Mouse (Mus musculus) heart, embryonic 13.5 days (tissue): ENCODE measurements around the gene Rnasek. TPM values are rescaled to one million over a fixed set of nuclear protein-coding genes. Genes with fewer than 3 reads are reported as not detected.
A peak's percentile ranks its signal among the peaks of the same experiment; 100 is the strongest.

Experiments used
- ATAC-seq: fragments of 200-750 bp; cut with Nextera tagmentation; 2 replicates; pipeline ENCODE4 v1.8.0; 2017; ENCODE audit warnings: moderate TSS enrichment; ENCODE audit not compliant: insufficient number of reproducible peaks, low FRiP score, low TSS enrichment; ENCODE audit errors: extremely low read depth
- H3K27ac ChIP-seq: fragments of 300-500 bp; sonication (generic); replicated peaks from 2 replicates; pipeline ENCODE4 v1.5.1; 2015; ENCODE audit warnings: moderate library complexity, mild to moderate bottlenecking, inconsistent platforms
- H3K27me3 ChIP-seq: fragments of 300-500 bp; sonication (generic); replicated peaks from 2 replicates; pipeline ENCODE4 v1.6.1; 2015; ENCODE audit warnings: mild to moderate bottlenecking, inconsistent platforms
- H3K36me3 ChIP-seq: fragments of 300-500 bp; sonication (generic); 2 replicates; pipeline ENCODE4 v1.6.1; 2015; ENCODE audit warnings: mild to moderate bottlenecking, inconsistent platforms
- H3K4me1 ChIP-seq: fragments of 300-500 bp; sonication (generic); 2 replicates; pipeline ENCODE4 v1.6.1; 2015; ENCODE audit warnings: inconsistent platforms
- H3K4me2 ChIP-seq: fragments of 300-500 bp; sonication (generic); 2 replicates; pipeline ENCODE4 v1.6.1; 2015; ENCODE audit warnings: inconsistent platforms, mild to moderate bottlenecking, moderate library complexity
- H3K4me3 ChIP-seq: fragments of 300-500 bp; sonication (generic); 2 replicates; pipeline ENCODE4 v1.5.1; 2015; ENCODE audit warnings: moderate library complexity, mild to moderate bottlenecking, inconsistent platforms
- H3K9ac ChIP-seq: fragments of 300-500 bp; sonication (generic); 2 replicates; pipeline ENCODE4 v1.6.1; 2015; ENCODE audit warnings: inconsistent platforms, mild to moderate bottlenecking, moderate library complexity
- H3K9me3 ChIP-seq: fragments of 300-500 bp; sonication (generic); 2 replicates; pipeline ENCODE4 v1.6.1; 2016; ENCODE audit warnings: inconsistent platforms
- WGBS: fragments of 180-500 bp; shearing (Covaris S2); methylation state at CpG from one replicate; pipeline ENCODE4 v1.1.7; 2015; ENCODE audit warnings: mixed read lengths; 5-methylcytosine and 5-hydroxymethylcytosine counted together
- polyA plus RNA-seq: library from polyadenylated mRNA; unstranded; fragments of >200 nt; fragmentation: Nextera tagmentation; extraction: Ambion mirVana; gene quantifications from 2 replicates; pipeline ENCODE4 v1.2.1, GENCODE M21; 2015

Gene Rnasek
- polyA plus RNA-seq, 1 experiment from 2014 or later = 214 TPM

GRCm38 (mm10) chr11:70215301-70215700, 24.3 kb downstream of the Rnasek start:
- Histone ChIP-seq H3K27ac (no peak overlapping the region), H3K9me3 (no peaks in the 10 kb centered on the region), H3K9ac (no peak overlapping the region), H3K4me3 (0 out of 2 replicates have a peak overlapping the region, but pooled peaks have one; percentile 46), H3K4me2 (no peak overlapping the region), H3K36me3 (peaks cover 10% of the 10 kb centered on the region), H3K4me1 (peaks cover 37% of the 10 kb centered on the region), H3K27me3 (peaks cover 85% of the 10 kb centered on the region)
- 11% methylated on average over 22 of the region's 22 CpGs for WGBS
- ATAC-seq = no peak

GRCm38 (mm10) chr11:70214856-70215209, 24.8 kb downstream of the Rnasek start:
- WGBS = 5% methylated on average over 18 of the region's 18 CpGs
- Histone ChIP-seq H3K9ac (no peak overlapping the region), H3K27me3 (peaks cover 85% of the 10 kb centered on the region), H3K36me3 (peaks cover 10% of the 10 kb centered on the region), H3K4me2 (peak overlapping the region; percentile 68), H3K4me1 (peaks cover 32% of the 10 kb centered on the region), H3K9me3 (no peaks in the 10 kb centered on the region), H3K4me3 (peak overlapping the region; percentile 46), H3K27ac (no peak overlapping the region)
- no peak for ATAC-seq

GRCm38 (mm10) chr11:70214191-70214855, 25.3 kb downstream of the Rnasek start:
- H3K27me3 ChIP-seq = peaks cover 85% of the 10 kb centered on the region

GRCm38 (mm10) chr11:70213736-70214135, 25.9 kb downstream of the Rnasek start:
- Histone ChIP-seq H3K9me3 (no peaks in the 10 kb centered on the region), H3K4me3 (peak overlapping the region; percentile 46), H3K4me1 (peaks cover 24% of the 10 kb centered on the region), H3K9ac (peak overlapping the region; percentile 48), H3K27ac (no peak overlapping the region), H3K36me3 (peaks cover 10% of the 10 kb centered on the region), H3K4me2 (peak overlapping the region; percentile 68), H3K27me3 (peaks cover 79% of the 10 kb centered on the region)
- WGBS = 7% methylated on average over 26 of the region's 26 CpGs
- ATAC-seq = no peak

More at GRCm38 (mm10) chr11:70214191-70214855, 25.3 kb downstream of the Rnasek start:
- ATAC-seq = no peak
- no peak overlapping the region for H3K27ac ChIP-seq
- H3K4me1 ChIP-seq = peaks cover 28% of the 10 kb centered on the region
- H3K9me3 ChIP-seq = no peaks in the 10 kb centered on the region
- H3K4me2 ChIP-seq = peak overlapping the region; percentile 68
- H3K36me3 ChIP-seq = peaks cover 10% of the 10 kb centered on the region
- peak overlapping the region; percentile 48 for H3K9ac ChIP-seq
- peak overlapping the region; percentile 46 for H3K4me3 ChIP-seq
- WGBS = 2% methylated on average over 46 of the region's 46 CpGs

- peaks cover 9% of the 10 kb centered on the region for H3K36me3 ChIP-seq
- no peak overlapping the region for H3K4me3 ChIP-seq
- H3K4me2 ChIP-seq = no peak overlapping the region
- H3K9ac ChIP-seq = no peak overlapping the region
- H3K9me3 ChIP-seq = no peaks in the 10 kb centered on the region
- peaks cover 73% of the 10 kb centered on the region for H3K27me3 ChIP-seq
- no peak for ATAC-seq
- no peak overlapping the region for H3K27ac ChIP-seq
- 12% methylated on average over 9 of the region's 9 CpGs for WGBS
- H3K4me1 ChIP-seq = peaks cover 20% of the 10 kb centered on the region
Measured at GRCm38 (mm10) chr11:70212896-70213295, 26.7 kb downstream of the Rnasek start.

- H3K27ac ChIP-seq = no peak within 1 kb of the TSS
- peaks cover 4% of the 10 kb centered on the region for H3K36me3 ChIP-seq
- peak within 1 kb of the TSS; percentile 68; the same call in 1 of the 2 replicates for H3K4me2 ChIP-seq
- H3K4me3 ChIP-seq = peak within 1 kb of the TSS; percentile 46; the same call in 1 of the 2 replicates
- H3K27me3 ChIP-seq = peaks cover 68% of the 10 kb centered on the region
- no peaks in the 10 kb centered on the region for H3K9me3 ChIP-seq
- ATAC-seq = no peak
- no peak within 1 kb of the TSS for H3K9ac ChIP-seq
- 54% methylated on average over 6 of the region's 6 CpGs for WGBS
- peaks cover 22% of the 10 kb centered on the region for H3K4me1 ChIP-seq
Measured at GRCm38 (mm10) chr11:70212423-70212822, 27.2 kb downstream of the Rnasek start, which contains the start of gene Slc16a11. TSS of gene Slc16a11 (plus strand) at chr11:70212752.

GRCm38 (mm10) chr11:70211972-70212371, 27.7 kb downstream of the Rnasek start:
- Histone ChIP-seq H3K27ac (no peak overlapping the region), H3K27me3 (peaks cover 64% of the 10 kb centered on the region), H3K4me1 (peaks cover 24% of the 10 kb centered on the region), H3K9me3 (no peaks in the 10 kb centered on the region), H3K36me3 (peaks cover under 1% of the 10 kb centered on the region; the same call in 1 of the 2 replicates), H3K9ac (no peak overlapping the region), H3K4me3 (no peak overlapping the region), H3K4me2 (no peak overlapping the region)
- no peak; the same call in 1 of the 2 replicates for ATAC-seq
- WGBS = 71% methylated on average over 6 of the region's 6 CpGs

- no peak overlapping the region for H3K9ac ChIP-seq
- no peak overlapping the region for H3K4me2 ChIP-seq
- H3K9me3 ChIP-seq = no peaks in the 10 kb centered on the region
- peaks cover 51% of the 10 kb centered on the region for H3K27me3 ChIP-seq
- H3K36me3 ChIP-seq = no peaks in the 10 kb centered on the region
- no peak overlapping the region for H3K4me3 ChIP-seq
- H3K27ac ChIP-seq = no peak overlapping the region
- WGBS = 70% methylated on average over 2 of the region's 2 CpGs
- H3K4me1 ChIP-seq = peaks cover 27% of the 10 kb centered on the region
- no peak for ATAC-seq
Measured at GRCm38 (mm10) chr11:70210681-70211080, 29.0 kb downstream of the Rnasek start.

- H3K4me3 ChIP-seq = no peak overlapping the region
- H3K9ac ChIP-seq = no peak overlapping the region
- H3K27me3 ChIP-seq = peaks cover 37% of the 10 kb centered on the region
- H3K27ac ChIP-seq = no peak overlapping the region
- ATAC-seq = no peak
- H3K4me1 ChIP-seq = peaks cover 10% of the 10 kb centered on the region
- no peaks in the 10 kb centered on the region for H3K9me3 ChIP-seq
- no peak overlapping the region for H3K4me2 ChIP-seq
- WGBS = 58% methylated on average over 5 of the region's 5 CpGs
- H3K36me3 ChIP-seq = no peaks in the 10 kb centered on the region
Measured at GRCm38 (mm10) chr11:70208778-70209388, 30.8 kb downstream of the Rnasek start.

- no peaks in the 10 kb centered on the region for H3K36me3 ChIP-seq
- no peak overlapping the region for H3K4me3 ChIP-seq
- H3K27me3 ChIP-seq = peaks cover 35% of the 10 kb centered on the region
- H3K27ac ChIP-seq = no peak overlapping the region
- ATAC-seq = no peak
- 0 out of 2 replicates have a peak, but pooled peaks cover 7% of the 10 kb centered on the region for H3K4me1 ChIP-seq
- 56% methylated on average over 7 of the region's 7 CpGs for WGBS
- H3K4me2 ChIP-seq = no peak overlapping the region
- H3K9ac ChIP-seq = no peak overlapping the region
- no peaks in the 10 kb centered on the region for H3K9me3 ChIP-seq
Measured at GRCm38 (mm10) chr11:70207283-70207682, 32.4 kb downstream of the Rnasek start.

- Histone ChIP-seq H3K9ac (no peak overlapping the region), H3K36me3 (no peaks in the 10 kb centered on the region), H3K4me2 (no peak overlapping the region), H3K27ac (no peak overlapping the region), H3K9me3 (no peaks in the 10 kb centered on the region), H3K4me3 (no peak overlapping the region), H3K27me3 (peaks cover 31% of the 10 kb centered on the region), H3K4me1 (0 out of 2 replicates have a peak, but pooled peaks cover 7% of the 10 kb centered on the region)
- no peak for ATAC-seq
- 56% methylated on average over 2 of the region's 2 CpGs for WGBS
Measured at GRCm38 (mm10) chr11:70206801-70207200, 32.8 kb downstream of the Rnasek start.
